Mouse (Mus musculus): Measurements from ENCODE around the gene Panx1.

Gene Panx1

GRCm38 (mm10) chr9:14970805-14971525 is 74.3 kb downstream of the Panx1 start:
- no peak for DNase-seq (ENCODE audit: low read depth, low spot score)

DNA sequence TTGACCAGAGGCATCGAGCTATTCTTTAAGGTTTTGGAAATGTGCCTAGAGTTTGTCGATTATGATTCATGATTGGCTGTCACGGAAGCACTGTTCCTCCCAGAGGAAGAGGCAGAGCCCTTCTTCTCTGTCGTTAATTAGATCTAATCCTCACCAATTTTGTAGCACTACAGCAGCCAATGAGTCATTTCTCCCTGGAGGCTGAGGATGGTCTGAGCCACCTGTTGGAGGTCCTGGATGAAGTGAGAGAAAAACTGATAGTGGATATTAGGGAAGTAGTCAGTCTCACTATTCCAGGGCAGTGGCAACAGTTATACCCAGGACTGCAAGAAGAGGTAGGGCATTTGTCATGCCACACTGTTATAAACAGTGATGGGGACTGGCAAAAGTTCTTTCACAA is 75.1 kb downstream of the Panx1 start:
- no peak for DNase-seq (ENCODE audit: low read depth, low spot score)

DNA sequence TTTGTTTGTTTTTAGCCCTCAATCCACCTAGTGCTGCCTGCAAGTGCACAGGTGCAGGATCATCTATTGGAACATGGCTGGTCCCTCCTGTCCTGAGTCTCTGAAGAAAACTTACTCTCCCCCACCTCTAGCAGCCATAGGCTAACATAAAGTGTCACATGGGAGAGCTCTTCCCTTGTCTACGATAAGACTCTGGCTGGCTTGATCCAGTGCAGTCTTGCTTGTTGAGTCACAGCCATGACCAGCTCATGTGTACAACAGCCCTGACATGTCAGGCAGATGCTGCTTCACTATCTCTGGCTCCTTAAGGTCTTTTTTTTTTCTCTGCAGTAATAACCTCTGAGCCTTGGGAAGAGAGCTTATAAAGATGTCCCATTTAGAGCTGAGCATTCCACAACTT is 77.7 kb downstream of the Panx1 start:
- no peak for DNase-seq (ENCODE audit: low read depth, low spot score)

- DNase-seq (ENCODE audit: low read depth, low spot score), result no peak
Measured at GRCm38 (mm10) chr9:14966787-14967186, 78.5 kb downstream of the Panx1 start.

DNA sequence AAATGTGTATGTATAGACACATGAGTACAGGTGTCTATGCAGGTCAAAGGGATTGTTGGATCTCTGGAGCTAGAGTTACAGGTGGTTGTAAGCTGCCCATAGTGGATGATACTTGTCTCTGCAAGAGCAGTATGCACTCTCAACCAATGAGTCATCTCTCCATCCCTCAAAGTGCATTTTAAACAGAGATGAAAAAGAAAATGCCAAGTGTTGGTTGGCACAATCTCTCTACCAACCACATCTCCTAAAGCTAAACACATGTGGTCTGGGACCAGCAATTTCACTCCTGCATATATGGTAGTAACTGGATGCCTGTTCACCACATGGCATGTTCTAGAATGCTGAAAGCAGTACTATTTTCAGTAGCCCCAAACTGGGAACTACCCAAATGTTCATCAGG is 79.9 kb downstream of the Panx1 start:
- DNase-seq (ENCODE audit: low read depth, low spot score), result no peak

DNA sequence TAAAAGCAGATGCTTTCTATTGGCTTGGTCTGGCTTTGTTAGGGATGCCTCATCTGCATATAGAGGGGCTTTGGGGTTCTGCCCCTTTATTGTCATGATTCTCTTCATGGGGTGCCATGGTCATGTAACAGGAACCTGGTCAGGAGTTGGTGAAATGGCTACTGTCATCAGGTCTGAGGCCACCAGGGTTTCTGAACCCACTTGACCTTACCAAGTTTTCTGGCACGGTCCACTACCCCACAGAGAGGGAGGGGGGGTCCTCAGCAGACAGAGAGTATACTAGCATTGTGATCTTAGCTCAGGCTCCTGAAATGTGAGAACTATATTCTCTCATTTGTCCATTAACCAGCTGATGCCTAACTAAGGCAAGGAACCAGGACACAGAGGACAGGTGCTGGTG is 82.5 kb downstream of the Panx1 start:
- no peak for DNase-seq (ENCODE audit: low read depth, low spot score)

DNA sequence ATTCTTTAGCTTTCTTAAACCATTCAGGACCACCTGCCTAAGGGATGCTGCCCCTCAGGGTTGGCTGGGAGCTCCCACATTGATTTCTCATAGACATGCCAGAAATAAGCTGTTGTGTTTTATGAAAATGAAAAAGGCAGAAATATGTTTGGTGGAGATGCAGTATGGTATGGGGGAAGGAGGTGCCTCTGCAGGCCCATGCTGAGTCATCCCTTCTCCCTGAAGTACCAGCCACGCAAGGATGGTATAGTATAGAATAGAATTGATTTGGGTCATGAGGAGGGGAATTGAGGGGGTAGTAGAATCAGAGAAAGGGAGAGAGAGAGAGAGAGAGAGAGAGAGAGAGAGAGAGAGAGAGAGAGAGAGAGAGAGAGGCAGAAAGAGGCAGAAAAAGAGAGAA is 90.6 kb downstream of the Panx1 start:
- no peak for DNase-seq (ENCODE audit: low read depth, low spot score)
